ENCODE assay signal across 12 mouse cellular contexts in the genomic region with DNA sequence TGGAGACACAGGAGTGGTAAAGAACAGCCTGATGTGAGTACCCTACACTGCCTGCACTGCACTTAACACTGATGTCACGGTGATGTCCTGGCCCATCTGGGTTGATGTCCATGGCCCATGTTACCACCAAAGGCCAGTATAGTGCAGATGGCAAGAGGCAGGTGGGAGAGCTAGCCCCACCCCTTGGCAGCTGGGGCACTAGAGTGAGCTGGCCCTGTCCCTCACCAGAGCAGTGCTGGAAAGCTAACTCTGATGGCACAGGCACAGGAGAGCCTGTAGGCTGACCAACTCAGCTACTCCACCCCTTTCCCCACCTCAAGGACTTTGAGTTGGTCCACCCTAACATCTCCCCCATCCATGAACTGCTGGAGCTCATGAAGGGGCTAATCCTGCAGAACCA.
"Had no signal": no experiment of that assay in that cellular context is flagged by ENCODE, and none has a peak within 500 bp of the region (broad histone marks: within the 10 kb centered on the region; RNA-seq: fewer than 3 reads in every experiment).

No protein-coding gene starts in this region.

- H3K9me3 ChIP-seq: liver, embryonic 12.5 days; midbrain, embryonic 15.5 days; neural tube, embryonic 12.5 days had no signal

- DNase-seq: kidney, postnatal 36 days; layer of hippocampus, adult 9-11 months; layer of hippocampus, postnatal 36 days; lung, embryonic 14.5 days; lung, postnatal 10 days; lung, postnatal 4 days; thymus, adult 18-20 months; thymus, postnatal 14 days had no signal

- H3K36me3 ChIP-seq: liver, embryonic 12.5 days; midbrain, embryonic 15.5 days; neural tube, embryonic 12.5 days had no signal

- ATAC-seq: liver, embryonic 12.5 days; midbrain, embryonic 15.5 days had no signal

- H3K27ac ChIP-seq: liver, embryonic 12.5 days; midbrain, embryonic 15.5 days; neural tube, embryonic 12.5 days had no signal

- H3K4me1 ChIP-seq: liver, embryonic 12.5 days; neural tube, embryonic 12.5 days had no signal

- H3K4me3 ChIP-seq: liver, embryonic 12.5 days; midbrain, embryonic 15.5 days; neural tube, embryonic 12.5 days had no signal

- H3K9ac ChIP-seq: liver, embryonic 12.5 days; lung, embryonic 14.5 days; midbrain, embryonic 15.5 days; neural tube, embryonic 12.5 days had no signal

- H3K27me3 ChIP-seq: midbrain, embryonic 15.5 days had no signal

- H3K4me2 ChIP-seq: liver, embryonic 12.5 days; lung, embryonic 14.5 days; midbrain, embryonic 11.5 days; midbrain, embryonic 15.5 days; neural tube, embryonic 12.5 days had no signal
